Mouse (Mus musculus): ENCODE measurements around the gene Dapk2. TPM values are rescaled to one million over a fixed set of nuclear protein-coding genes. Genes with fewer than 3 reads are reported as not detected.

The Dapk2 gene
- polyA plus RNA-seq, 1 experiment = 11.8 TPM

- DNase-seq = no peak
- H3K36me3 ChIP-seq (ENCODE audit: control insufficient read depth, insufficient read depth, low read length) = no peaks in the 10 kb centered on the region
- no peak overlapping the region for H3K4me3 ChIP-seq (ENCODE audit: insufficient read depth, low read depth, low read length)
- H3K27me3 ChIP-seq (replicated peaks; ENCODE audit: control insufficient read depth, insufficient read depth, low read length) = 0 out of 2 replicates have a peak, but pooled peaks cover 2% of the 10 kb centered on the region
- WGBS = 83% methylated on average over 2 of the region's 2 CpGs
- H3K4me1 ChIP-seq (ENCODE audit: control insufficient read depth, insufficient read depth, low read length) = no peaks in the 10 kb centered on the region
- TF ChIP-seq CTCF (conservative IDR thresholded peaks at IDR 0.05; ENCODE audit: insufficient read depth, insufficient read length, low read depth, low read length) (no peak), POLR2A (IDR thresholded peaks at IDR 0.05; ENCODE audit: low read depth, low read length) (no peak)
- H3K27ac ChIP-seq (ENCODE audit: insufficient read depth, low read depth, low read length) = no peak overlapping the region
Measured at GRCm38 (mm10) chr9:66300448-66301027, 142.5 kb downstream of the Dapk2 start.

- no peaks in the 10 kb centered on the region for H3K36me3 ChIP-seq (ENCODE audit: control insufficient read depth, insufficient read depth, low read length)
- TF ChIP-seq POLR2A (IDR thresholded peaks at IDR 0.05; ENCODE audit: low read depth, low read length) (no peak), CTCF (conservative IDR thresholded peaks at IDR 0.05; ENCODE audit: insufficient read depth, insufficient read length, low read depth, low read length) (no peak)
- no peak overlapping the region for H3K4me3 ChIP-seq (ENCODE audit: insufficient read depth, low read depth, low read length)
- 93% methylated on average over 3 of the region's 3 CpGs for WGBS
- no peaks in the 10 kb centered on the region for H3K4me1 ChIP-seq (ENCODE audit: control insufficient read depth, insufficient read depth, low read length)
- H3K27ac ChIP-seq (ENCODE audit: insufficient read depth, low read depth, low read length) = no peak overlapping the region
- DNase-seq = no peak
- no peaks in the 10 kb centered on the region for H3K27me3 ChIP-seq (replicated peaks; ENCODE audit: control insufficient read depth, insufficient read depth, low read length)
Measured at GRCm38 (mm10) chr9:66304320-66305090, 146.5 kb downstream of the Dapk2 start.

- WGBS = 37% methylated on average over 25 of the region's 25 CpGs
- DNase-seq = peak; percentile 47
- Histone ChIP-seq H3K27ac (ENCODE audit: insufficient read depth, low read depth, low read length) (no peak overlapping the region), H3K36me3 (ENCODE audit: control insufficient read depth, insufficient read depth, low read length) (no peaks in the 10 kb centered on the region), H3K4me3 (ENCODE audit: insufficient read depth, low read depth, low read length) (peak overlapping the region; percentile 57), H3K4me1 (ENCODE audit: control insufficient read depth, insufficient read depth, low read length) (no peaks in the 10 kb centered on the region), H3K27me3 (replicated peaks; ENCODE audit: control insufficient read depth, insufficient read depth, low read length) (no peaks in the 10 kb centered on the region)
- TF ChIP-seq POLR2A (IDR thresholded peaks at IDR 0.05; ENCODE audit: low read depth, low read length) = no peak
- TF ChIP-seq CTCF (conservative IDR thresholded peaks at IDR 0.05; ENCODE audit: insufficient read depth, insufficient read length, low read depth, low read length) = no peak
Measured at GRCm38 (mm10) chr9:66305121-66306112, 147.4 kb downstream of the Dapk2 start.

- 81% methylated on average over 3 of the region's 3 CpGs for WGBS
- no peak overlapping the region for H3K4me3 ChIP-seq (ENCODE audit: insufficient read depth, low read depth, low read length)
- no peak for DNase-seq
- no peak overlapping the region for H3K27ac ChIP-seq (ENCODE audit: insufficient read depth, low read depth, low read length)
- H3K27me3 ChIP-seq (replicated peaks; ENCODE audit: control insufficient read depth, insufficient read depth, low read length) = no peaks in the 10 kb centered on the region
- H3K36me3 ChIP-seq (ENCODE audit: control insufficient read depth, insufficient read depth, low read length) = no peaks in the 10 kb centered on the region
- TF ChIP-seq CTCF (conservative IDR thresholded peaks at IDR 0.05; ENCODE audit: insufficient read depth, insufficient read length, low read depth, low read length) = no peak
- no peak for TF ChIP-seq POLR2A (IDR thresholded peaks at IDR 0.05; ENCODE audit: low read depth, low read length)
- H3K4me1 ChIP-seq (ENCODE audit: control insufficient read depth, insufficient read depth, low read length) = no peaks in the 10 kb centered on the region
Measured at GRCm38 (mm10) chr9:66306414-66306813, 148.4 kb downstream of the Dapk2 start.

GRCm38 (mm10) chr9:66307341-66307740 is 149.3 kb downstream of the Dapk2 start:
- WGBS = 38% methylated on average over 2 of the region's 2 CpGs
- DNase-seq = peak; percentile 23

GRCm38 (mm10) chr9:66308741-66309140 is 150.7 kb downstream of the Dapk2 start:
- Histone ChIP-seq H3K27ac (ENCODE audit: insufficient read depth, low read depth, low read length) (no peak overlapping the region), H3K27me3 (replicated peaks; ENCODE audit: control insufficient read depth, insufficient read depth, low read length) (no peaks in the 10 kb centered on the region), H3K4me1 (ENCODE audit: control insufficient read depth, insufficient read depth, low read length) (no peaks in the 10 kb centered on the region), H3K36me3 (ENCODE audit: control insufficient read depth, insufficient read depth, low read length) (no peaks in the 10 kb centered on the region), H3K4me3 (ENCODE audit: insufficient read depth, low read depth, low read length) (no peak overlapping the region)
- DNase-seq = no peak
- TF ChIP-seq CTCF (conservative IDR thresholded peaks at IDR 0.05; ENCODE audit: insufficient read depth, insufficient read length, low read depth, low read length) = no peak
- TF ChIP-seq POLR2A (IDR thresholded peaks at IDR 0.05; ENCODE audit: low read depth, low read length) = no peak
- 69% methylated on average over 4 of the region's 4 CpGs for WGBS

More at GRCm38 (mm10) chr9:66307341-66307740, 149.3 kb downstream of the Dapk2 start:
- H3K4me1 ChIP-seq (ENCODE audit: control insufficient read depth, insufficient read depth, low read length) = no peaks in the 10 kb centered on the region
- H3K4me3 ChIP-seq (ENCODE audit: insufficient read depth, low read depth, low read length) = no peak overlapping the region
- no peaks in the 10 kb centered on the region for H3K36me3 ChIP-seq (ENCODE audit: control insufficient read depth, insufficient read depth, low read length)
- no peaks in the 10 kb centered on the region for H3K27me3 ChIP-seq (replicated peaks; ENCODE audit: control insufficient read depth, insufficient read depth, low read length)
- no peak for TF ChIP-seq CTCF (conservative IDR thresholded peaks at IDR 0.05; ENCODE audit: insufficient read depth, insufficient read length, low read depth, low read length)
- TF ChIP-seq POLR2A (IDR thresholded peaks at IDR 0.05; ENCODE audit: low read depth, low read length) = no peak
- no peak overlapping the region for H3K27ac ChIP-seq (ENCODE audit: insufficient read depth, low read depth, low read length)
